15 mouse cellular contexts compared by ENCODE assay signal in genomic region chr12:109957305-109957704, GRCm38 (mm10).
"Had no signal": no experiment of that assay in that cellular context is flagged by ENCODE, and none has a peak within 500 bp of the region (broad histone marks: within the 10 kb centered on the region; RNA-seq: fewer than 3 reads in every experiment).

No protein-coding gene starts in this region.

- ATAC-seq: liver, postnatal 0 days had no signal

- H3K4me3 ChIP-seq: left cerebral cortex, adult 2 months; limb, embryonic 12.5 days; liver, embryonic 13.5 days; neural tube, embryonic 12.5 days had no signal

- H3K9me3 ChIP-seq: limb, embryonic 12.5 days; liver, embryonic 13.5 days; neural tube, embryonic 12.5 days had no signal

- DNase-seq: kidney, adult 8-10 months; kidney, postnatal 25 days; liver; liver, embryonic 13.5 days; liver, postnatal 0 days; lung, postnatal 14 days; midbrain, embryonic 14.5 days; right cerebral cortex, postnatal 4 days; spleen, adult 18-20 months; thymus, adult 18-20 months; thymus, postnatal 14 days had no signal

- H3K9ac ChIP-seq: limb, embryonic 12.5 days; liver, embryonic 13.5 days; liver, postnatal 0 days; neural tube, embryonic 12.5 days had no signal

- H3K27me3 ChIP-seq: liver, embryonic 13.5 days; neural tube, embryonic 12.5 days had no signal

- H3K4me1 ChIP-seq: neural tube, embryonic 12.5 days had no signal

- H3K36me3 ChIP-seq: limb, embryonic 12.5 days; liver, embryonic 13.5 days; neural tube, embryonic 12.5 days had no signal

- H3K4me2 ChIP-seq: limb, embryonic 12.5 days; liver, embryonic 13.5 days; neural tube, embryonic 12.5 days had no signal

- H3K27ac ChIP-seq: left cerebral cortex, adult 2 months; limb, embryonic 12.5 days; liver, embryonic 13.5 days; macrophage; neural tube, embryonic 12.5 days had no signal
